Mouse (Mus musculus): ENCODE results near the gene Tbc1d22a. TPM values are rescaled to one million over a fixed set of nuclear protein-coding genes. Genes with fewer than 3 reads are reported as not detected.

Gene Tbc1d22a
- polyA plus RNA-seq, 1 experiment = 39.8 TPM

- Histone ChIP-seq H3K4me3 (ENCODE audit: insufficient read depth, low read length) (no peak overlapping the region), H3K27ac (ENCODE audit: insufficient read depth, low read depth, low read length) (peak overlapping the region; percentile 47; the same call in 1 of the 2 replicates), H3K4me1 (ENCODE audit: control insufficient read depth, insufficient read depth, low read length) (peaks cover 38% of the 10 kb centered on the region)
- no peak for TF ChIP-seq POLR2A (IDR thresholded peaks at IDR 0.05; ENCODE audit: borderline replicate concordance, low read depth, low read length)
- TF ChIP-seq CTCF (IDR thresholded peaks at IDR 0.05; ENCODE audit: low read depth, low read length) = no peak
Measured at GRCm38 (mm10) chr15:86337726-86338125, 123.5 kb downstream of the Tbc1d22a start.

GRCm38 (mm10) chr15:86339736-86340135 lies 125.5 kb downstream of the Tbc1d22a start:
- TF ChIP-seq POLR2A (IDR thresholded peaks at IDR 0.05; ENCODE audit: borderline replicate concordance, low read depth, low read length) = no peak
- no peak overlapping the region for H3K27ac ChIP-seq (ENCODE audit: insufficient read depth, low read depth, low read length)
- H3K4me1 ChIP-seq (ENCODE audit: control insufficient read depth, insufficient read depth, low read length) = peaks cover 56% of the 10 kb centered on the region
- no peak overlapping the region for H3K4me3 ChIP-seq (ENCODE audit: insufficient read depth, low read length)

GRCm38 (mm10) chr15:86340766-86341165 lies 126.5 kb downstream of the Tbc1d22a start:
- Histone ChIP-seq H3K27ac (ENCODE audit: insufficient read depth, low read depth, low read length) (no peak overlapping the region), H3K4me1 (ENCODE audit: control insufficient read depth, insufficient read depth, low read length) (peaks cover 57% of the 10 kb centered on the region), H3K4me3 (ENCODE audit: insufficient read depth, low read length) (no peak overlapping the region)
- TF ChIP-seq POLR2A (IDR thresholded peaks at IDR 0.05; ENCODE audit: borderline replicate concordance, low read depth, low read length) (no peak), CTCF (IDR thresholded peaks at IDR 0.05; ENCODE audit: low read depth, low read length) (no peak)

- no peak for TF ChIP-seq CTCF (IDR thresholded peaks at IDR 0.05; ENCODE audit: low read depth, low read length)
- Histone ChIP-seq H3K27ac (ENCODE audit: insufficient read depth, low read depth, low read length) (no peak overlapping the region), H3K4me1 (ENCODE audit: control insufficient read depth, insufficient read depth, low read length) (peaks cover 62% of the 10 kb centered on the region), H3K4me3 (ENCODE audit: insufficient read depth, low read length) (no peak overlapping the region)
Measured at GRCm38 (mm10) chr15:86342637-86343375, 128.5 kb downstream of the Tbc1d22a start.

- TF ChIP-seq POLR2A (IDR thresholded peaks at IDR 0.05; ENCODE audit: borderline replicate concordance, low read depth, low read length) = no peak
- no peak for TF ChIP-seq CTCF (IDR thresholded peaks at IDR 0.05; ENCODE audit: low read depth, low read length)
- H3K4me1 ChIP-seq (ENCODE audit: control insufficient read depth, insufficient read depth, low read length) = peaks cover 47% of the 10 kb centered on the region
- H3K27ac ChIP-seq (ENCODE audit: insufficient read depth, low read depth, low read length) = peak overlapping the region; percentile 32
- H3K4me3 ChIP-seq (ENCODE audit: insufficient read depth, low read length) = no peak overlapping the region
Measured at GRCm38 (mm10) chr15:86344906-86345331, 130.7 kb downstream of the Tbc1d22a start.

GRCm38 (mm10) chr15:86345907-86346306 lies 131.6 kb downstream of the Tbc1d22a start:
- H3K4me3 ChIP-seq (ENCODE audit: insufficient read depth, low read length) = no peak overlapping the region
- TF ChIP-seq CTCF (IDR thresholded peaks at IDR 0.05; ENCODE audit: low read depth, low read length) (no peak; the same call in 1 of the 2 replicates), POLR2A (IDR thresholded peaks at IDR 0.05; ENCODE audit: borderline replicate concordance, low read depth, low read length) (no peak)
- no peak overlapping the region for H3K27ac ChIP-seq (ENCODE audit: insufficient read depth, low read depth, low read length)
- H3K4me1 ChIP-seq (ENCODE audit: control insufficient read depth, insufficient read depth, low read length) = peaks cover 41% of the 10 kb centered on the region

GRCm38 (mm10) chr15:86346606-86347005 lies 132.3 kb downstream of the Tbc1d22a start:
- TF ChIP-seq POLR2A (IDR thresholded peaks at IDR 0.05; ENCODE audit: borderline replicate concordance, low read depth, low read length) (no peak), CTCF (IDR thresholded peaks at IDR 0.05; ENCODE audit: low read depth, low read length) (no peak)
- no peak overlapping the region for H3K27ac ChIP-seq (ENCODE audit: insufficient read depth, low read depth, low read length)
- no peak overlapping the region for H3K4me3 ChIP-seq (ENCODE audit: insufficient read depth, low read length)
- H3K4me1 ChIP-seq (ENCODE audit: control insufficient read depth, insufficient read depth, low read length) = peaks cover 41% of the 10 kb centered on the region

- H3K4me1 ChIP-seq (ENCODE audit: control insufficient read depth, insufficient read depth, low read length) = peaks cover 14% of the 10 kb centered on the region
- no peak overlapping the region for H3K4me3 ChIP-seq (ENCODE audit: insufficient read depth, low read length)
- TF ChIP-seq CTCF (IDR thresholded peaks at IDR 0.05; ENCODE audit: low read depth, low read length) (no peak), POLR2A (IDR thresholded peaks at IDR 0.05; ENCODE audit: borderline replicate concordance, low read depth, low read length) (no peak)
- H3K27ac ChIP-seq (ENCODE audit: insufficient read depth, low read depth, low read length) = no peak overlapping the region
Measured at GRCm38 (mm10) chr15:86354932-86355331, 140.7 kb downstream of the Tbc1d22a start.

GRCm38 (mm10) chr15:86355857-86356256 lies 141.6 kb downstream of the Tbc1d22a start:
- H3K4me3 ChIP-seq (ENCODE audit: insufficient read depth, low read length) = no peak overlapping the region
- H3K4me1 ChIP-seq (ENCODE audit: control insufficient read depth, insufficient read depth, low read length) = peaks cover 20% of the 10 kb centered on the region
- no peak overlapping the region for H3K27ac ChIP-seq (ENCODE audit: insufficient read depth, low read depth, low read length)
- TF ChIP-seq CTCF (IDR thresholded peaks at IDR 0.05; ENCODE audit: low read depth, low read length) = no peak
- TF ChIP-seq POLR2A (IDR thresholded peaks at IDR 0.05; ENCODE audit: borderline replicate concordance, low read depth, low read length) = no peak

GRCm38 (mm10) chr15:86360376-86360775 lies 146.1 kb downstream of the Tbc1d22a start:
- Histone ChIP-seq H3K4me1 (ENCODE audit: control insufficient read depth, insufficient read depth, low read length) (peaks cover 58% of the 10 kb centered on the region), H3K27ac (ENCODE audit: insufficient read depth, low read depth, low read length) (no peak overlapping the region), H3K4me3 (ENCODE audit: insufficient read depth, low read length) (no peak overlapping the region)
- no peak for TF ChIP-seq POLR2A (IDR thresholded peaks at IDR 0.05; ENCODE audit: borderline replicate concordance, low read depth, low read length)
- no peak for TF ChIP-seq CTCF (IDR thresholded peaks at IDR 0.05; ENCODE audit: low read depth, low read length)

Data from bone marrow macrophage, adult 2 months (primary cell).